Mouse (Mus musculus) brown adipose tissue, adult 24 weeks (tissue): ENCODE results near the gene Tmtc4. TPM values are rescaled to one million over a fixed set of nuclear protein-coding genes. Genes with fewer than 3 reads are reported as not detected.
A peak's percentile ranks its signal among the peaks of the same experiment; 100 is the strongest.

ENCODE experiments used
- H3K27ac ChIP-seq: fragments of 200-500 bp; replicated peaks from 2 replicates; pipeline ENCODE4 v1.5.1; 2012; ENCODE audit warnings: low read depth, mild to moderate bottlenecking, low read length
- H3K4me1 ChIP-seq: fragments of 200-500 bp; 2 replicates; pipeline ENCODE4 v1.6.1; 2012; ENCODE audit warnings: low read length, mixed read lengths; ENCODE audit not compliant: control insufficient read depth, insufficient read depth, insufficient read length
- H3K4me3 ChIP-seq: fragments of 200-500 bp; 2 replicates; pipeline ENCODE4 v1.5.1; 2012; ENCODE audit warnings: low read depth, mild to moderate bottlenecking, low read length, moderate library complexity; ENCODE audit not compliant: insufficient read depth
- polyA plus RNA-seq: library from polyadenylated mRNA; stranded (reverse); fragments of >200 nt; gene quantifications from 2 replicates; pipeline ENCODE4 v1.2.4, GENCODE M21; 2012; ENCODE audit not compliant: missing spikeins, insufficient read depth, insufficient read length

Tmtc4 gene
- polyA plus RNA-seq = 6.6 and 6.7 TPM in 2 replicates

DNA sequence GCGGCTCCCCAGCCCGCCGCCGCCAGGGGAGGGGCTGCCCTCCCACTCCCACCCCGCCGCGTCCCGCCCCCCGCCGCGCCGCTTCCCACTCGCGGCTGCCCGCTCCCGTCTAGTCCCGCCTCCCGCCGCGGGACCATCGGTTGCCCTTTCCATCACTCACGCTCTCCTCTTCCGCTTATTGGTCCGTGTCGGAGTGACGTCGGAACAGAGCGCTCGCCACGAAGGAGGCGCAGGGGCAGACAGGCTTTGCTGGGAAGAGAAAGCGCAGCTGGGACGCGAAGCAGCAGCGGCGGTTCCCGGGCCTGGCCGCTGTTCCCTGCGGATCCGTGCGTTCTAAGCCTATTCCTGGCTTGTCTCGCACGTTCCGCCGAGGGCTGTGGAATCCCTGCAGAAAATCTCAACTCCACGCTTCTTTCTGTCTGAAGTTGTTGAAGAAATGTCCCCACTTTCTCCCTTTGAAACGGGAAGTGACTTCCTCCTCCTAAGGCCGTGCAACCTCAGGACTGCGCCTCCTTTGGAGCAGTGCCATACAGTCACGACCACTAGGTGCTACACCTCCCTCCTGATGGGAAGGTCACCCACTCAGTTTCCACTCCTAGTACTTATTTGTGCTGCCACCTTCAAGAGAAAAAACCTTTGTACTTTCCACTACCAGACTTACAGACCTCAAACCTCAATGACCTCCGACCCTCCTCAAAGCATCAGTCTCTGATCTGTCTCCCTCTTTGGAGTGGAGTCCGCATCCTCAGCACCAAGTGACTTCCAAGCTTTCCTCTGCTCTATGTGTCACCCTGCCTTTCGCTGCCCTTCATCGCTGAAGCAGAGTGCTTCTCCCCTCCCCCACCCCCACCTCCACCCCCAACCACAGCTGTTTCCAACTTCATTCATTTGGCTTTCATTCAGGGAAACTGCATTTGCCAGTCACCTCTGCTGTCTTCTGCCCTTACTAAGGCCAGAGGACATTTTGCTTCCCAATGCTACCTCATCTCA, at the start of gene Tmtc4:
Gene Tmtc4 (minus strand): TSS at position 810 of the 990 bp plus-strand sequence.
- peak within 1 kb of the TSS; percentile 80 for H3K4me3 ChIP-seq
- peak within 1 kb of the TSS; percentile 73 for H3K27ac ChIP-seq
- no peaks in the 10 kb centered on the region for H3K4me1 ChIP-seq

DNA sequence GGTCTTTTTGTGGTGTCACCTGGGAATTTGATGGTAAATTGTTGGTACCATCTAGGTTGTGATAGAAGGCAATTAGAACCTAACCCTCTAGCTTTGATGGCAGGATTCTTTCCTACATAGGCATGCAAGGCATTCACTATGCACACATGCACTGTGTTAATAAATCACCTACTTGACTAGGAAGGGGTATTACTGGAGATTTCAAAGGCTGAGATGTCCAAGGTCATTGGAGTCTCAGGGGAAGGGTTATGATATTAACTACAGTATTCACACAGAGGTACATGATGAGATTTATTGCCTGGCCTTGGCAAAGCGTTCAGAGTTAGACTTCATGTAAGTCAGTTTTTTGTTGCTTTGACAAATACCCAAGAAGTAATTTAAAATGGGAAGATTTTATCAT, 48.6 kb upstream of the Tmtc4 start:
- H3K27ac ChIP-seq = no peak overlapping the region
- no peaks in the 10 kb centered on the region for H3K4me1 ChIP-seq

DNA sequence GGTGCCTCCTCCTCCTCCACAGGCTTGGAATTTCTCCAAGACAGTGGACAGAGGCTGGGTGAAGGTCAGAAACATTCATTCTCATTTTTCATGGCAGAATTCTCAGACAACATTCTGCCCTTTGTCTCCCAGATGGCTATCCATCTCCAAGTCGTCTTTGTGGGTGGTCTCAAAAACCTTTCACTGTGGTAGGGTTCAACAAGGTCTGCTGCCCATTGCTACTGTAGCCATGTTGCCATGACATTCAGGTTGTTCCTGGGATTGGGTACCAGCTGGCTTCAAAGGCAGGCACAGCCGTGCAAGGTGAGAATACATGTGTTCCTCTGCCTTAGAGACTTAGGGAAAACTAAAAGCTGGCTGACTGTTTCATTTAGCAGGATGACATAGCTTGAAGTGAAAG, 44.0 kb upstream of the Tmtc4 start:
- H3K27ac ChIP-seq = no peak overlapping the region
- no peak overlapping the region for H3K4me3 ChIP-seq
- H3K4me1 ChIP-seq = no peaks in the 10 kb centered on the region

More for the DNA sequence above, 48.6 kb upstream of the Tmtc4 start:
- H3K4me3 ChIP-seq = no peak overlapping the region

GRCm38 (mm10) chr14:123022981-123023380, 39.1 kb upstream of the Tmtc4 start:
- Histone ChIP-seq H3K4me3 (no peak overlapping the region), H3K27ac (no peak overlapping the region), H3K4me1 (no peaks in the 10 kb centered on the region)

DNA sequence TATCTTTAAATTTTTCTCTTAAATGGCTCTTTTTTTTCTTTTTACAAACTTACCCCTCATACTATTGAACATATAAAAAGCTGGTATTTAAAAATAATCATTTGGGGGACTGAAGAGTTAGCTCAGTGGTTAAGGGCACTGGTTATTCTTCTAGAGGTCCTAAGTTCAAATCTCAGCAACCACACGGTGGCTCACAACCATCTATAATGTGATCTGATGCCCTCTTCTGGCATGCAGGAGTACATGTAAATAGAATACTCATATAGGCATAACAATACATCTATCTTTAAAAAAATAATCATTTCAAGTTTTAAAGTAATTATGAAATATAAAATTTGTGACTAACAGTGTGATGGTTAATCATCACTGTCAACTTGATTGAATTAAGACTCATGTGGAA, 32.5 kb upstream of the Tmtc4 start:
- H3K27ac ChIP-seq = no peak overlapping the region
- H3K4me3 ChIP-seq = no peak overlapping the region
- no peaks in the 10 kb centered on the region for H3K4me1 ChIP-seq

GRCm38 (mm10) chr14:123015687-123016086, 31.9 kb upstream of the Tmtc4 start:
- no peaks in the 10 kb centered on the region for H3K4me1 ChIP-seq
- H3K4me3 ChIP-seq = no peak overlapping the region
- no peak overlapping the region for H3K27ac ChIP-seq

DNA sequence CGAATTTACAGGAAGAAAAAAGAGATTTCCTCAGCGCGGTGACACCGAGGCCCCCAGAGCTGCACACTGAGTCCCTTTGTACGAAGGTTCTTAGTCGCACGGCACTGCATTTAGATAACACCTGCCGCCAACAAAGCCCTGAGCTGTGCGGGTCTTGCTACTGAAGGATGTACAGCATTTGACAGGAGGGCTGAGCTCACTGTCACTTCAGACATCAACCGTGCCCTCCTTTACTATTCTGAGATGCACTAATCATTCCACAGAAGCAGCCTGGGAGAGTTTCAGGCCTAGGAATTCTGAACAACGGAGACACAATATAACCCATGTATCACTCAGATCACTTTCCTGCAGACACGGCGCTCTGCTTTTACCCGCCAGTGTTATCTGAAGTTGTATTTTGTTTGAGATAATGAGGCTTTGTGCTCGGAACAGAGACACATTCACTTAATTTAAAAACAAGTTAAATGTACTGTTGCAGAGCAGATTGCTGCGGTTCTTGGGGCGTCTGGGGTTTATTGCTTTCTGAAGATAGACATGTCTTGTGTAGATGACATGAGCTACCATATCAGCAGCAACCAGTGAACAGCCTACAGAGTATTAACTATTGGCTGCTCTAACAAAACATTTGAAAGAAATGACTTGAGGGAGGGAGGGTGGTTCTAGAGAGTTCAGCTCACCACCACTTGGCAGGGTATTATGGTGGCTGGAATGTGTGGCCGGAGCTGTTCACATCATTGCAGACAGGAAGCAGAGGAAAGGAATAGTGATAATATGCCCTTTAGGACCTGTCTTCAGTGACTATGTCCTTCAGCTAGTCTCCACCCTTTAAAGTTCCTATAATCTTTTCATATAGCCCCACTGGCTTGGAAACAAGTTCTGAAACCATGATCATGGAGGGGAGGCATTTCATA, 25.5 kb upstream of the Tmtc4 start:
- H3K4me3 ChIP-seq = no peak overlapping the region
- no peaks in the 10 kb centered on the region for H3K4me1 ChIP-seq
- H3K27ac ChIP-seq = no peak overlapping the region

- Histone ChIP-seq H3K4me1 (no peaks in the 10 kb centered on the region), H3K27ac (no peak overlapping the region), H3K4me3 (no peak overlapping the region)
Observed at GRCm38 (mm10) chr14:123008672-123009071, 24.8 kb upstream of the Tmtc4 start.

DNA sequence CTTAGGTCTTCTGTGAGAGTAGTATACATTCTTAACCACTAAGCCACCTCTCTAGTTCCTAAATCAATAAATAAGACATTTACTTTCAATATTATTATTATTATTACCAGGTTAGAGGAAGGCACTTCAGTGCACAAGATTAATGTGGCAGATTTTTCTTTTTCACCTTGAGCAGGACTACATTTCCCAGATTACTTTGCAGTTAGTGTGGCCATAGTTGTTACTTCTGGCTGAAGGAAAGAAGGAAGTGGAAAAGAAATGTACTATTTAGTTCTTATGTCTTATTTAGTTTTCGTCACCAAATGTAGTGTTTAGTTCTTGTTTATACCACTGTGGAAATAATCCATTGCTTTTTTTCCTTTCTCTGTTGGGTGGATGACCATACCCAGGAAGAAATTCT, 19.9 kb upstream of the Tmtc4 start:
- no peak overlapping the region for H3K4me3 ChIP-seq
- no peaks in the 10 kb centered on the region for H3K4me1 ChIP-seq
- no peak overlapping the region for H3K27ac ChIP-seq

DNA sequence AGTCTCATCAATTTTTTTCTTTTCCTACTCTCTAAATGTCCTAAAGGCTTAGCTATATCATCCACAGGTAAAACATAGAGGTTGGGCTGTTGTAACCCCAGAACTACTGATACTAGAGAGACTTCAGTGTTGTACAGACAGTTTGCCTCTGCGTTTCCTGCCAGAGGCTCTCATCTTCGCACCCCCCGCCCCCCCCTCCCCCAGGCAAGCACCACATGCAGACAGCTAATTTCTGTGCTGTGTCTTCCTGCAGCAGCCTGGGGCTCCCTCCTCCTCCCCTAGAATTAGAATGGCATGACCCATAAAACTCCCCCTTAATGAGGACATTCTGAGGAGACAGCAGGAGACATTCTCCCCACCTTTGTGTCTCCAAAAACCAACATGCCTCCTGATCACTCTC, 17.6 kb upstream of the Tmtc4 start:
- Histone ChIP-seq H3K4me1 (no peaks in the 10 kb centered on the region), H3K27ac (no peak overlapping the region), H3K4me3 (no peak overlapping the region)

DNA sequence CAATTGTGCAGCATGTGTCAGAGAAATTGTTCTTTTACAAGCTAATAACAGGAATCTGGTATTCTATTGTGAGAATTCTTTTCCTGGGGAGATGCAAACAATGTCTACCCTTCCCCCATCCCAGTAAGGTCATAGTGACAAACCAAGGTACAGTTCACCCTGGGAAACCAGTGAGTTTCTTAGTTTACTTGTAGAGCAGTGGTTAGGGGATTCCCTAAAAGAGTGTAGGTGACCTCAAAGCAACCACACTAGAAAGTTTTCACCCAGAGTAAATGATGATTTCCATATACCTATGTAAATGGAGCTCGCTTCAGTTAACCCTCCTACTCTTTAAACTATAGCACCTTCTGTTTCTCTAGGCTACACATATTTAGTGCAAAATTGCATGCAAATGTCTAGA, 13.6 kb upstream of the Tmtc4 start:
- H3K4me1 ChIP-seq = no peaks in the 10 kb centered on the region
- H3K4me3 ChIP-seq = no peak overlapping the region
- H3K27ac ChIP-seq = no peak overlapping the region

DNA sequence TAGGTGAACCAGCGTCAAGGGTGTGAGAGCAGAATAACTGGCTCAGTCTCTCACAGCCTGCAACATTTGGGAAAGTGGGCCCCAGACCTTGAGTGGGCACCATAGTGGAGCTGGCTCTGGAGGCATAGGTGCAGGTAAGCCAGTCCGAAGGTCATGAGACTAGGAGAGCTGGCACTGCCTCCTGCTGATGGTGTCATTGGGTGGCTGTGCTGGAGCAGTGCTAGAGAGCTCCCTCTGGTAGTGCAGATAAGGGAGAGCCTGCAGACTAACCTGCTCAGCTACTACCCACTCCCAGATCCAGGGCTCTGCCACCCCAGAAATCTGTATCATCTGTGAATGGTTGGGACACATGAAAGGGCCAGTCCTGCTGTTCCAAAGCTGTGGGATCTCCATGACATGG, 10.1 kb upstream of the Tmtc4 start:
- H3K4me3 ChIP-seq = no peak overlapping the region
- H3K4me1 ChIP-seq = no peaks in the 10 kb centered on the region
- H3K27ac ChIP-seq = no peak overlapping the region

GRCm38 (mm10) chr14:122992937-122993336, 9.1 kb upstream of the Tmtc4 start:
- H3K4me1 ChIP-seq = no peaks in the 10 kb centered on the region
- no peak overlapping the region for H3K4me3 ChIP-seq
- H3K27ac ChIP-seq = no peak overlapping the region

- no peak overlapping the region for H3K27ac ChIP-seq
- H3K4me3 ChIP-seq = no peak overlapping the region
- no peaks in the 10 kb centered on the region for H3K4me1 ChIP-seq
Observed at GRCm38 (mm10) chr14:122990521-122991052, 6.8 kb upstream of the Tmtc4 start.

DNA sequence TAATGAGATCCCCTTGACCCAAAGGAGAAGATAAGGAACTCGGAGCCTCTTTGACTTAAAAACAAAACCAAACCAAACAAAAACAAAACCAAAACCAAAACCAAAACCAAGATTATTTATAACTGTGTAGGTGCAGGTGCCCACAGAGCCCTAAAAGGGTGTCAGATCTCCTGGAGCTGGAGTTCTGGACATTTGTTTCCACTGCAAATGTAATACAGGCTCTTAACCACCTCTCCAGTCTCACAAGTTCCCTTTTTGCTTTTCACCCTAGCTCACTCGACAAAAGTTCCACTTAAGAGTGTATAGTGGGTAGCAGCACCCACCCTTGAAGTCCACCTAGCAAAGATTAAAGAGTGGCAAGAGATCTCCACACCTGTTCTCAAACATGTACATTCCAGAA, 2.6 kb upstream of the Tmtc4 start:
- Histone ChIP-seq H3K4me3 (0 out of 2 replicates have a peak overlapping the region, but pooled peaks have one; percentile 21), H3K27ac (no peak overlapping the region), H3K4me1 (no peaks in the 10 kb centered on the region)
